Mouse (Mus musculus) gastrocnemius, adult 8-10 months (tissue): ENCODE measurements around the gene Car4. TPM values are rescaled to one million over a fixed set of nuclear protein-coding genes. Genes with fewer than 3 reads are reported as not detected.
A peak's percentile ranks its signal among the peaks of the same experiment; 100 is the strongest.

Source experiments
- DNase-seq, 2 experiments: peaks; one replicate each; pipeline ENCODE4 v3.0.0; 2022; ENCODE audit warnings: low spot score in 2 of 2
- total RNA-seq, 4 experiments: library from RNA; stranded (reverse); gene quantifications; 2 replicates each; pipeline ENCODE4 v1.2.4; 2022

Car4 gene
- total RNA-seq, 4 experiments from 2014 or later = 3.4 to 8.8 (median 7.0) TPM

DNA sequence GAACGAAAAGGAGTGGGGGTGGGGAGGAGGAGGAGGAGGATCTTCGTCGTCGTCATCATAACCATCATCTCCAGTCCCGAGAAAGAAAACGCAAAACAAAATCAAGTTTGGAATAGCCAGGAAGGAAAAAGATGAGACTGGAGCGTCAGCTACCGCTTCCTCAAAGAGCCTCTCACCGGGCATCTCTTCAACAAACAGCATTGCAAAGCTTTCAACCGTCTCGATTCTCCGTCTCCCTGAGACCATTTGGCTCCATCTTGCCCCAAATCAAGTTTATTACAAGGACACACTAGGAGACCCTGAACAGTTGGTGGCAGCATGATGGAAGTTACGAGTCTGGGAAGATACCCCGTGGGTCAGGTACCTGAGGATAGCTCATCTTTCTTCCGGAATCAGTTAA is 415 bp upstream of the Car4 start:
- DNase-seq = no peak

DNA sequence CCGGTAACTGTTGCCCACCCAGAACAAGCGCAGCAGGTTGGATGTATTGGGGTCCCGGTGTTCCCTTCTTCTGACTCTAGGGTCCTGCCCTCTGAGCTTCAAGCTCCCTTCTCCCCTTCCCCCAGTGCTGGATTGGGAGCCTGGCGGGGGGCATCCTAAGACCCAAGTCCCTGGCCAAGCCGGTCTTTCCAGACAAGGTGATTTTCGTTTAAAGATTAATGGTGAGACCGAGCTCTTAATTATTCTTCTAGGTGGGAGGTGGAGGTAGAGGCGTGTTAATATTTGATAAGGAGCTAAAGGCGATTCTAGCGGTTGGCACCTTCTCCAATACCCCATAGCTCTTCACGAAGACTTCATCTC is 665 bp downstream of the Car4 start:
- no peak for DNase-seq

GRCm38 (mm10) chr11:84959181-84959580 is 1.6 kb downstream of the Car4 start:
- no peak for DNase-seq

- DNase-seq = peak; percentile 23 to 30
Measured at GRCm38 (mm10) chr11:84959701-84960181, 2.2 kb downstream of the Car4 start.

- no peak for DNase-seq
Measured at GRCm38 (mm10) chr11:84960291-84960690, 2.7 kb downstream of the Car4 start.

- DNase-seq = no peak
Measured at GRCm38 (mm10) chr11:84960780-84961179, 3.2 kb downstream of the Car4 start.

DNA sequence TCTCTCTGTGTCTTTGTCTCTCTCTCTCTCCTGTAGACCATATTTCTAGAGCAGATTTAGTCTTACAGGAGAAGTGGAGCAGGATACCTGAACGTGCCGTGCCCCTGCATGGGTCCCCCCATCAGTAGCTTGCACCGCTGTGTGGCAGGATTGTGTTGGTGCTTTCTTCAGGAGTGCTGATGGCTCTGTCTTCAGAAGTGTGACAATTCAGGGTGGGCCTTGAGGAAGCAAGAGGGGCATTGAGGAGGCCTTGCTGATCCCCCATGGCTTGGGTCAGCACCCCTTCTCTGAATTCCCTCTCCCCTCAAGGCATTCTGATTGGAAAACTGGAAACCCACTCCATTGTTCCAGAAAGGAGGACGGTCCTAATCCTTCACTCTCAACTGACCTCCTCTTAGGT is 4.0 kb downstream of the Car4 start:
- DNase-seq = no peak

- DNase-seq = no peak
Measured at GRCm38 (mm10) chr11:84962536-84962935, 5.0 kb downstream of the Car4 start.

DNA sequence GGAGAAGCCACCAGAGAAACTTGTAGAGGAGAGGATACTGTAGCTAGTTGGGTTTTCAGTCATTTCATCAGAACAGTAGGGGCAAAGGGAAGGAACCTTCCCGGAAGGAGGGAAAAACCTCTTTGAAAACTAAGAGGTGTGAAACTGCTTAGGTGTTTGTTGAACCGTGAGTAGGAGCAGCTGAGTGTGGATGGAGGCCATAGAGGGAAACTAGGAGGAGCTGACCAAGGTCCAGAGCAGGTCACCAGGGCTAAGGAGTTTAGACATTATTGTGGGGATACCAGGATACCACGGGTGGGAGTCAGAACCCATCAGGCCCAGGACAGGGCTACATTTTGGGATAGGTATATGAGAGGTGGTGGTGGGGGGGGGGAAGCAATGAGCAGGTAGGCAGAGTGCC is 6.0 kb downstream of the Car4 start:
- DNase-seq = no peak

DNA sequence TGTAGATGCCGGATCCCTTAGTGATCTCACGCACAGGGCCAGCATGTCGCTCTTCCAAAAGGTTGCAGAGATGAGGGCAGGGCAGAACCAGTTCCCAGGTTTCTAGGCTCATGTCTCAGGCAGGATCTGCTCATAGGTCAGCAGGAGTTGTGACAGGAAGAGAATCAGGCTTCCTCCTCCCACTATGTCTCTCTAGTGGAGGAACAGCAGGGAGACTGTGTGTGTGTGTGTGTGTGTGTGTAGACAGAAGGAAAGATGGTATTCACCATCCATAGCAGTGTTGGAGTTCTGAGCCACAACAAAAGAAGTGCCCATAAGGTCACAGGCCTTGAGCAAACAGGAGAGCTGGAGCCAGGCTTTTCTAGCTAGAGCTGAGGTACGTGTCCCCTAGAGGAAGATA is 9.1 kb downstream of the Car4 start:
- no peak for DNase-seq

DNA sequence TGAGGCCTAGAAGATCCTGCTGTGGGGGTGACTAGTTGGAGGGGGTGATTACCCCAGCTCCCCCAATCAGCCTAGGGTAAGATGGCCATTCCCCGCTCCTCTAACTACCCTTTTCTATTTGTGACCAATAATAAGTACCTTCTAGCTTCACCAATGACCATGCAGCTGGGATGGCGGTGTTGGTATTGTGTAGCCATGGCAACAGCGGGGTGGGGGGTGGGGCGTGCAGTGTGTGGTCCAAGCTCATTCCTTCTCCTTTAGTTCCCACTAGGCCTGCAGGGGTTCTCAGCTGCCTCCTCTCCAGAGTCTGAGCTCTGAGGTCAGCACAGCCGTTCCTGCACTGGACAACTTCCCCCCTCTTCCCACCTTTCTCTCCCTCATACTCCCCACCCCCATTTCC is 9.5 kb downstream of the Car4 start:
- DNase-seq = no peak

GRCm38 (mm10) chr11:84968309-84968708 is 10.7 kb downstream of the Car4 start:
- no peak for DNase-seq

DNA sequence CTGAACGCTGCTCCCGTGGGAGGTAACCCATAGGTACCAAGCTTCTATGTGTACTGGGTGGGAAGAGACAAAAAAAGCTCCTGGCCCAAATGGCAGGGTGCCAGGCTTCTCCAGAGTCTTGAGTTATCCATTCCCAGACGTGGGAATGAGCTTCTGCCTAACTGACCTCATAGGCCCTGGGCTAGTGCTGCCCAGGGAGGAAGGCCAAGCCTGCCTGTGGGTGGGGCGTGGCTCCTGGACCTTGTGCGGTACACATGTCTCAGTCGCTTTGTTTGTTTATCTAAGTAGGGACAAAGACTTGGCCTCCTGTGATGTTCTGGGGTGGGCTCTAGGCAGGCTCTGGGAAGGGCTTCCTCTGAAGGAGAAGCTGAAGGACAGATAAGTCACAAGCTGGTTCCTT is 11.2 kb downstream of the Car4 start:
- peak; percentile 12 to 20 for DNase-seq

- no peak for DNase-seq
Measured at GRCm38 (mm10) chr11:84972067-84972466, 14.5 kb downstream of the Car4 start.

- DNase-seq = no peak
Measured at GRCm38 (mm10) chr11:84973661-84974060, 16.1 kb downstream of the Car4 start.

DNA sequence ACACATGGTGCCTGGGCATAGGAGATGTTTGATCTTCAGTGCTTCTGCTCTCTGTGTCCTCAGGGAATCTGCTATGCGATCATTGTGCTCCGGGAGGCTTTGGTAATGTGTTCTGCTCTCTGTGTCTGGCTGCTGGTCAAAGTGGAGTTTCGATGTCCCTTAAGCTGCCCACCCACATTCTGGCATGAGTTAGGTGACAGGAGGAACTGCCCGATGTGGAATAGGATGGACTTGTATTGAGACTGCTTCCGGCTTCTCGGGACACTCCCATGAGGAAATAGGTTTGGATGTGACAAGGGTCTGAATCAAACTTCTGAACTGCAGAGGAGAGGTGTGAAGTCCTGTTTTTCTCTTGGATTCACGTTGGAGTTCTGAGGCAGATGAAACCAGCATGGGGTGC is 17.0 kb downstream of the Car4 start:
- DNase-seq = no peak

DNA sequence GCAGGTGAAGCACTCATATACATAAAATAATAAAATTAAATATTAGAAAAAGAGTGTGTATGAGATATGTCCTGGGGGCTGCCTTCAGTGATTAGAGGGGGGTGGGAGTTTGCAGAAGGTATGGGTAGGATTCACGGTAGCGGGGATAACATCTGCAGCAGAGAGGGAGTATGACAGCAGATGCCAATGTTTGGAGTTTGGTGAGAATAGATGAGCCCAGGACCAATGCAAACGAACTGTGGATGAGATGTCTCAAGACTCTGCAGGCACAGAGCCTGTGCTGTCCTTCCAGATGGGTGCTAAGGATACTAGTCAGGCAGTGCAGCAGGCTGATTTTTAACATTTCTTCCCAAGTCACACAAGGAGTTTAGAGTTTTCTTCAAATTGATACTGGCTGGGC is 19.1 kb downstream of the Car4 start:
- DNase-seq = no peak

GRCm38 (mm10) chr11:84977385-84977952 is 19.9 kb downstream of the Car4 start:
- DNase-seq = no peak

GRCm38 (mm10) chr11:84978113-84978512 is 20.5 kb downstream of the Car4 start:
- no peak for DNase-seq

- no peak for DNase-seq
Measured at GRCm38 (mm10) chr11:84979351-84979750, 21.8 kb downstream of the Car4 start.

DNA sequence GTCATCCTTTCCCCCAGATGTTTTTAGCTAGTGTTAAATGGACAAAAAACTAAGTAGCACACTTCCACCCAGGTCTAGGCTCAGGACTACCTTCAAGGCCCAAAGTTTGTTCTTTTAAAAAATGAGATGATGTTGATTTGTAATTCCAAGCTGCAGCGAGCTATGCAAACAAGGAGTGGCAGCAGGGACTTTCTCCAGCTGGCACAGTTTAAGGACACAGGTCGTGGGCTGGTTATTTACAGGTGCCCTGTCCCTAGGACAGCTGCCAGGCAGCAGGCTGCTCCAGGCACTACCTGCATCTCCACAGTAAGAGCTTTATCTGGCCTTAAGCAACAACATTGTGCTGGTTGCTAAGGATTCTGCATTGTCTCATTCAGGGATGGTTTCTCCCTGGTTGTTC is 23.1 kb downstream of the Car4 start:
- no peak for DNase-seq

DNA sequence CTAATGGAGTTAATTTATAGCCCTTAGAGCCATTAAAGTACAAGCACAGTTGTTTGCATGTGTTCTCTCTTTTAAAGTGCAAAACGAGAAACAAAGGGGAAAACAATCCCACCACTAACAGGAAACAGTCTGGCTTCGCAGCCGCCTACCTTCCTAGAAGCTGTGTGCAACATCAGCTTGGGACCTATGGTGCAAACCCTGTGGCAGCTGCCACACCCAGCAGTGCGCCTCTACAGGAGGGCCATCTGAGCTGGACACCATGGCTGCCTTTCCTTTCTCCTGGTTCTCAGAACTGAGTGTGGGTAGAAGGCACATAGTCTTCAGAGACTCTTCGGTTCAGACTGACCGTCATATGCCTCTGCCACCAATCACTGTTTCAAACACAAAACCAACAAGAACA is 27.8 kb downstream of the Car4 start:
- no peak for DNase-seq

DNA sequence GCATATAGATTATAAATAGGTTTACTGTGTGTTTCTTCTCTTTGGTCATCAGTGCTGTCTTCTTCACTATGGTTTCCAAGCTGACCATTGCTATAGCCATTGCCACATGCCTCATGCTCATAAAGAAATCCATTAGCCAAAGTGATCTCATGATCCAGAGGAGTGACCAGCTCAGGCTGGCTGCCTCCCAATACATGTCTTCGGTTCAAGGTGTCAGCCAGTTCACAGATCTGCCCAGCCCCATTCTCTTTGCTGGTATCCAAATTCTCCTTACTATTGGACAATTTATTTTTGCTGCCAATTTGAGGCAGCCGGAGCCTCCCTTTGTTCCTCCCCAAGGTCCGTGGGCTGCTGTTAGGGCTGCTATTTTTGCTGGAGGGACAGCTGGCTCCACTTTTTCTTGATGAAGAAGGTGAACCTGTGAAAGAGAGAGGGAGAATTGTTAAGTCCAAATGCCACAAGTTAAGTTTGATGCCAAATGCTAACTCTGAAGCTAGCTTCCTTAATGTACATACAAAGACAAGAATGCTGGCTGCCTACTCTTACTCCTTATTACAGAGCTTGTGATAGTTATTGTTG is 30.8 kb downstream of the Car4 start:
- DNase-seq = no peak

- no peak for DNase-seq
Measured at GRCm38 (mm10) chr11:84992996-84993395, 35.4 kb downstream of the Car4 start.
